Mouse (Mus musculus): ENCODE measurements around the gene Stac3.
A peak's percentile ranks its signal among the peaks of the same experiment; 100 is the strongest.

The Stac3 gene

GRCm38 (mm10) chr10:127500894-127501893 is at the start of gene Stac3:
TSS of gene Stac3 (plus strand) at chr10:127501686.
- no peak for DNase-seq

- DNase-seq, result no peak
These were observed 47.8 kb upstream of the Stac3 start for GRCm38 (mm10) chr10:127453701-127454100.

GRCm38 (mm10) chr10:127462411-127463096 is 38.9 kb upstream of the Stac3 start:
- no peak for DNase-seq

- no peak for DNase-seq
These were observed 30.1 kb upstream of the Stac3 start for GRCm38 (mm10) chr10:127471281-127471988.

GRCm38 (mm10) chr10:127472722-127473121 is 28.8 kb upstream of the Stac3 start:
- DNase-seq, result no peak

- DNase-seq, result no peak
These were observed 26.3 kb upstream of the Stac3 start for GRCm38 (mm10) chr10:127475175-127475574.

- no peak for DNase-seq
These were observed 24.9 kb upstream of the Stac3 start for GRCm38 (mm10) chr10:127476541-127476940.

GRCm38 (mm10) chr10:127477301-127477700 is 24.2 kb upstream of the Stac3 start:
- DNase-seq, result no peak

GRCm38 (mm10) chr10:127479131-127479530 is 22.4 kb upstream of the Stac3 start:
- peak; percentile 41 for DNase-seq

- DNase-seq, result no peak
These were observed 20.4 kb upstream of the Stac3 start for GRCm38 (mm10) chr10:127480833-127481813.

- no peak for DNase-seq
These were observed 16.3 kb upstream of the Stac3 start for GRCm38 (mm10) chr10:127485235-127485634.

- no peak for DNase-seq
These were observed 12.6 kb upstream of the Stac3 start for GRCm38 (mm10) chr10:127488856-127489255.

- DNase-seq, result no peak
These were observed 11.0 kb upstream of the Stac3 start for GRCm38 (mm10) chr10:127490160-127491127.

- no peak for DNase-seq
These were observed 10.4 kb upstream of the Stac3 start for GRCm38 (mm10) chr10:127491128-127491512.

- DNase-seq, result no peak
These were observed 9.4 kb upstream of the Stac3 start for GRCm38 (mm10) chr10:127492118-127492517.

- no peak for DNase-seq
These were observed 5.3 kb upstream of the Stac3 start for GRCm38 (mm10) chr10:127496156-127496555.

GRCm38 (mm10) chr10:127499516-127499915 is 2.0 kb upstream of the Stac3 start:
- DNase-seq, result no peak

GRCm38 (mm10) chr10:127500042-127500441 is 1.4 kb upstream of the Stac3 start:
- no peak for DNase-seq

GRCm38 (mm10) chr10:127508239-127508638 is 6.8 kb downstream of the Stac3 start:
- DNase-seq, result peak; percentile 85

- peak; percentile 95 for DNase-seq
These were observed 7.8 kb downstream of the Stac3 start for GRCm38 (mm10) chr10:127509051-127509836.

Measured in embryo, embryonic 11 days (tissue).